Mouse (Mus musculus): ENCODE measurements at regions not wholly inside any gene's neighbourhood (a gene's known extent, or its start where the extent isn't known, plus 50 kb on each side); places are given as distances from the start of the nearest gene placed in this dataset.

DNA sequence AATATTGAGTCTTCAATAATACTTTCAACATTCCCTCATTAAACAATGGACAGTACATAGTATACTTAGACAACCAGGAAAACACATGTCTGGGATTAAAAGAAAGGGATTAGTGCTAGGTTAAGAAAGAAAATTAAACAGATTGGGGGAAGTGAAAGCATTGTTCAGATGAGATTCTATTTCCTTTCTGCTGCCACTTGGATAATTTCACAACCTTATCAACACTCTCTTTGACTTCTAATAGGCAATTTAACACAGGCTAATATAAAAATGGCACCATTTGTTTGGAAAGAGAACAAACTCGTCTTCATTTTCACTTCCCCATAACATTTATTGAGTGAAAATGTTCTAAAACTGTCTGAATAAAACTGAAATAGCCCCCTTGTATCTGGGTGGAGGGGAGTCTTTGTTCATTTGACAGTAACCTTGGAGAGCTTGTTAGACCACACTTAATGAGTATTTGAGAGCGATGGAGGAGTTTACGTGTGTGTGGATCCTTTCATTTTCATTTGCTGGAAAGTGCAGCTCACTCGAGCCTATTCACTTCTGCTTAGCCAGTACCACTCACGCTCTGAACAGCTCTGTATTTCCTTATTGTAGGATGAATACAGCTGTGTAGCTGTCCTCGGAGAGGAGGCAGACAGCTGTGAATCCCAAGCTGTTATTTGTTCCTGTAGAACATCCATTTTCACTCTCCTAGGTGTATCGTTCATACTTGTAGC is 366.7 kb downstream of the Kctd12 start:
- DNase-seq, result no peak

DNA sequence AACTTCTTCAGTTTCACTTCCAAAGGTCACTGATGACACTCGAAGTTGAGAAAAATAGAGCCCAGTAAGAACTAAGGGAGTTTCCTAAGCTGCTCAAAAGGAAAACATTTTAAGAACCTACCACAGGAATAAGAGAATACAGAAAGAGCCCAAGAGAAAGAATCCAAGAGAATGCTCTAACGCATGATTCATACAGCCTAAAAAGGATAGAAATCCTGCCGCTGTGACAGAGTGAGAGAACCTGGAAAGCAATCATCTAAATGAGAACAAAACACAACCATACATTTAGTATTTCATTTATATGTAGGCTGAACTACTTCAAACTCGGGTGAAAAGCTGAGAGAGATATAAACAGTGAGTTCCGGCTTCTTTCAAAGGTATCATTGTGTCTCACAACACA is 376.4 kb downstream of the Kctd12 start:
- no peak for DNase-seq

DNA sequence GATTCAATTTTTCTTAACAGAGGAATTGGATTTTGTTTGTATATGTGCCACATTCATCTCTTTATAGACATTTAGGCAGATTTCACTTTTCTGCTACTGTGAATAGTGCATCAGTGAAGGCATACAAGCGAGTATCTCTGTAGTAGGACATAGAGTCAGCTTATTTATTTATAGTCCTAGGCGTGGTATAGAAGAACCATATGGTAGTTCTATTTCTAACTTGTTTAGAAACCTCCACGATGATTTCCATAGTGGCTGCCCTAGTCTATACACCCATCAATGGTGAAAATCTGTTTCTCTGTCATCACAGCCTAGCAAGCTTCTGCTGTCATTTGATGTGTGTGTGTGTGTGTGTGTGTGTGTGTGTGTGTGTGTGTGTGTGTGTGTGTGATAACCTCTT is 387.6 kb downstream of the Kctd12 start:
- DNase-seq, result no peak

DNA sequence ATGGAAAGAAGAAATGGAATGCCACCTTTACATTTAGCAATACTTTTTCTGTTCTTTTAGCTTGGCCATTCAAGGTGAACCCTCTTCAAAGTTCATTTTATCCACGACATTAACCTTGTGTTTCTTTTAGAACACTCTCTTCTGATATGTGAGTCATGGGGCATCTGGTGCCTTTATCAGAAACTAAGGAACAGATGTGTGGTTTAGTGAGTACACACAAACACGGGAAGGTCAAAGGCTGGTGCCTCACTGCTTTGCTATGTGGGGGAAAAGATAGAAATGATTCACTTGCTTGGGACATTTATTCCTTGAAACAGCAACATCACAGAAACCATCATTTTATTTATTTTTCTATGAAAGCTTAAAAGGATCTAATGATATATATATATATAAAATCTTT is 428.7 kb downstream of the Kctd12 start:
- DNase-seq, result no peak

- no peak for DNase-seq
Measured at GRCm38 (mm10) chr14:102552598-102552997, 429.8 kb downstream of the Kctd12 start.

- no peak for DNase-seq
Measured at GRCm38 (mm10) chr14:102524894-102525577, 457.4 kb downstream of the Kctd12 start.

- no peak for DNase-seq
Measured at GRCm38 (mm10) chr14:102516765-102517164, 465.7 kb downstream of the Kctd12 start.

DNA sequence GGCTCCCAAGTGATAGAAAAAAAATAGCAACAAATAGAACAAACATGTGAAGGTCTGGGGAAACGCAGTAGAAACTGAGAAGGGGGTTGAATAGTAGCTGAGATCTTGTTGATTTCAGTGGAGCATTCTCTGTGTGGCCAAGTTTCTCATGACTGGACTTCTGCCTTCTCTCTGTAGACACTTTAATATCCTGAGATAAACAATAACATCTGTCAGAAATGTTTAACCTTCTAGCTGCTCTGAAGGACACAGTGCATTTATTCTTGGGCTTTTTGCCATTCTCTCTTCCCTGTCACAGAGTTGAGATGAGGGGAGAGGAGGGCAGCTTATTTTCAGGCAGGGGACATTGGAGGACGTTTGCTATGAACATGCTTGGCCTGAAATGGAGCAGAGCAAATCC is 467.9 kb downstream of the Kctd12 start:
- DNase-seq, result no peak

DNA sequence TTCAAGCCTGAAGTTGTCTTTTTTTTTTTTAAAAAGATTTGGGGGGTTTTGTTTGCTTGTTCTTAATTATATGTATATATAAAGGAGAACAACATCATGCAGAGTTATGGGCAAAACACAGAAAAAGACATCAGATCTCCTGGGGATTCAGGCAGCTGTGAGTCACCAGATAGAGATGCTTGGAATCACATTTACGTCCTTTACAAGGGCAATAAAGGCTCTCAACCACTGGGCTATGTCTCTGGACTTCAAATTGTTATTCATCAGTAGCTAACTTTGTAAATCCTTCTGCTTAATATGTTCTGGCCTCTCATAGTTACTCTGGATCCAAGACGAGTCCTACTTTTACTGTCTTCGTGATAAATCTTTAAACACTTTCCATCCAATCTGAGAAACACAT is 469.8 kb downstream of the Kctd12 start:
- DNase-seq, result no peak

GRCm38 (mm10) chr14:102511691-102512383 is 470.6 kb downstream of the Kctd12 start:
- no peak for DNase-seq

DNA sequence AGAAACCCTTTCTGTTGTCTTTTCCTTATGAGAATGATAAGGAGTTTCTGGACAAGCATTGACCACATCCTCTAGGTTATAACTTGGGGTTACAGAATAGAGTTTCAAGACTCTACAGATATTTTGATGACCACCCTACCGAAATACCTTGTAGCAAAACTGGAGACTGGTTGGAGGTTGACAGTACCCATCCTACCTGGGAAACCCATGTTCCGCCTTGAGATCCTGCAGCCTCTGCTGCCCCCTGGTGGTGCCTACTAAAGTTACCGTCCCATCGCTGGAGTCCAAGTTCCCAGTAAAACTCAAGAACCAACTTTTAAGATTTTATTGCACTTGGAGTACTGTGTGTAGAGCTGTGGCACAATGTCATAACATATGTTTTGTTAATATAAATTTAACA is 472.1 kb downstream of the Kctd12 start:
- peak; percentile 83 for DNase-seq

GRCm38 (mm10) chr14:102505696-102506321 is 476.6 kb downstream of the Kctd12 start:
- no peak for DNase-seq

DNA sequence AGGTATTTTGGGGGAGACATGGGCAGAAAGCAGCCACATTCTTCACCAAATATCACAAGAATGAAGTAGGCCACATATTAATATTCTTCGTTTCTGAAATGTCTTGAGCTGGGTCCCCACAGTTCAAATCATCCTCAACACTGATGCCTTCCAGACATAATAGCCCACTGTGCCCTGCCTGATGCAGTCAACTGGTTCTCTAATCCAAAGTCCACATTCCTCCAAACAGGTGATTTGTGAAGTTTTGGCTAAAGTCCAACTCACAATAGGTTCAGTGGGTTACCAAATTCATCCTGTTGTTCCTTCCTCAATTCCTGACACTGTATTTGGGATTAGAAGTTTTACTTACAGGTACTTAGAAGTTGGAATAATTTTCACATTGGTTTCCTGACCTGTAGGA is 485.3 kb downstream of the Kctd12 start:
- DNase-seq, result no peak

DNA sequence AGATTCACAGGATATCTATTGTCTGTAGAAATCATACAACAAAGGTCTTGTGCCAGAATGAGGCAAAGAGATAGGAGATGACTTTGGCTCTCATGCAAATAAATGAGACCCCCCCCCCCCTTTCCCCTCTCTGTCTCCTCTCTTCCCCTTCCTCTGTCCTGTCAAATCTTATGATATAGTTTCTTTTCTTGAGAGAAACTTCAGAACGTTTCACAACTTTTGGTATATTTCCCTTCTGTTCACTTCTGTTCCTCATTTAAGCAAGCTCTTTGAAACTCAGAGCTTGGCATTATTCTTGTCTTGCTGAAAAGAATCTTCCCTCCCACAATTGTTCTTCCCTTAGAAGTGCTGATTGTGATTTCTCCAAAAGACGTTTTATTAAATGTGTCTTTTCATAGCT is 490.1 kb downstream of the Kctd12 start:
- DNase-seq, result no peak

DNA sequence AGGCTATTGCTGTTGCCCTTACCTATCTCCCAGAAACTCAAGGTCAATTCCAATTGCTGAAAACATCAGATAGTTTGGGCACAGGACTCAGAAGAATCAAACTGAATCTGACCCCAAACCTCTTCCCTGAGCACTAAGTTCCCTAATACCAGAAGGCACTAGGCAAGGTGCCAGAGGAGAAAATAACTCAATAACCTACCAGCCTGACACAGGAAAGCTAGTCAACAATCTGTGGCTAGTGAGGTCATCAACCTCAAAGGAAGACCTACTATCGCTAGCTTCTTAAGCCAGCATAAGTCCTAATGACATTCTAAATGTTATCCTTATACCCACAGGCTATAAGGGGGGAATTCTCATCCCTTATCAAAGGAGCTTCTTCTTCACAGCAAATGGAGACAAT is 491.2 kb downstream of the Kctd12 start:
- DNase-seq, result no peak

GRCm38 (mm10) chr14:102477162-102477561 is 505.3 kb downstream of the Kctd12 start:
- no peak for DNase-seq

GRCm38 (mm10) chr14:102469326-102469725 is 513.1 kb downstream of the Kctd12 start:
- DNase-seq, result no peak

GRCm38 (mm10) chr14:102461001-102461400 is 521.4 kb downstream of the Kctd12 start:
- no peak for DNase-seq

DNA sequence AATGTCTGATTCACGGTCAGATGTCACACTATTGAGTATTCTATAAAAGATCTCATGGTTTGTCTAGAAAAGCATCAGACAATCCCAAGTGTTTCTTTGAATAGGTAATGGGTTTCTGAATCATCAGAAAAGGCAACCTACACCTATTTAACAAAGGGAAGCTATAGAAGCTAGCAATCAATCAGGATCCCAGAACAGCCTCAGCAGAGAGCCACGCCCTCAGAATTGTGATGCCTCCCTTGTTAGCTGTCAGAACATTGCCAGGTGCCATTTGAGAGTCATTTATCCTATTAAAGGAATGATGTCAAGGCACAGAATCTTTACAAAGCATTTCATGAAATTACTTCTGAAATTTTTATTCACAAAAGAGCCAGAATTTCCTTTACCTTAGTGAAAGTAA is 542.7 kb downstream of the Kctd12 start:
- no peak for DNase-seq

DNA sequence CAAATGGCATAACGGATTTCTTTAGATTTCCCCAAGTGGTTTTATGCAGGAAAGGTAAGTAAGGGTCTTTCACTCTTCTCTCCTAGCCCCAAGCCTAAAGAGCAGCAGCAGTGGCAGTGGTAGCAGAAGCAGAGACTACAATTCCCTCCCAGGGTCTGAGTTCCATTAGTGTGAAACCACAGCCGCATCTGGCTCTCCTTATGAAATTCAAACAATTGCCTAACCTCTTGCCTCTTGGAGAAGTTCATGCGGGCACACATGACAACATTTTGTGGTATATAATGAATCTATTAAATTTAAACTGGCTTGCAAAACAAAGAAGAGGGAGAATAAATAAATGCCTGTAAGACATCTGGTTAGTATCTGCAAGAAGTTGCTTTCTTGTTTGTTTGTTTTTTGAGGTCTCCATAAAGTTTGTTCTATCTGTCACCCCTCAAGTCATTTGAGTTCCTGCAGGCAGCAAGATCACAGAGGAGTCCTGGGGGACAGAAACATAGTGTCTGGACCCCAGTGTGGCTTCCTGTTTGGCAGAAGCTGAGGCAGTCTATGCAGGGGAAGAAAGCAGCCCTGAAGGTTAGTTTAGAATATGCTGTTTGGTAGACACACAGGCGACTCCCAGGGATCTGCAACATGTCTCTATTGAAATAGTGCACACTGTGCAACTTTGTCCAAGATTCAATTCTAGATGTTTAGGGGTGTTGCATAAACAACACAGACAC is 578.9 kb downstream of the Kctd12 start:
- DNase-seq, result no peak

- DNase-seq, result no peak
Measured at GRCm38 (mm10) chr14:102402061-102402689, 580.3 kb downstream of the Kctd12 start.
